Mouse (Mus musculus): Measurements from ENCODE around the gene D10Jhu81e. TPM values are rescaled to one million over a fixed set of nuclear protein-coding genes. Genes with fewer than 3 reads are reported as not detected.

D10Jhu81e gene
- polyA plus RNA-seq, 1 experiment from 2014 or later, result 34.2 TPM

Other genes with a start within 250 kb of the D10Jhu81e start
- gene Trpm2, start 199.2 kb downstream of the D10Jhu81e start, polyA plus RNA-seq (2015; fragmentation: Nextera tagmentation; extraction: Ambion mirVana), result 6.3 and 6.4 TPM in 2 replicates
- gene 1810043G02Rik, start 191.3 kb downstream of the D10Jhu81e start, polyA plus RNA-seq (2015; fragmentation: Nextera tagmentation; extraction: Ambion mirVana), result 47.9 and 48.1 TPM in 2 replicates
- gene Pfkl, start 159.7 kb downstream of the D10Jhu81e start, polyA plus RNA-seq (2015; fragmentation: Nextera tagmentation; extraction: Ambion mirVana), result 129 and 133 TPM in 2 replicates
- not detected in 2 replicates for gene Dnmt3l, start 127.8 kb downstream of the D10Jhu81e start, polyA plus RNA-seq (2015; fragmentation: Nextera tagmentation; extraction: Ambion mirVana)
- gene Aire, start 126.2 kb downstream of the D10Jhu81e start, polyA plus RNA-seq (2015; fragmentation: Nextera tagmentation; extraction: Ambion mirVana), result 0.11 and 0.19 TPM in 2 replicates
- 0.52 and 0.64 TPM in 2 replicates for gene Icosl, start 100.5 kb downstream of the D10Jhu81e start, polyA plus RNA-seq (2015; fragmentation: Nextera tagmentation; extraction: Ambion mirVana)
- 18.1 and 19.0 TPM in 2 replicates for gene Pwp2, start 15.4 kb upstream of the D10Jhu81e start, polyA plus RNA-seq (2015; fragmentation: Nextera tagmentation; extraction: Ambion mirVana)
- gene Trappc10, start 74.9 kb upstream of the D10Jhu81e start, polyA plus RNA-seq (2015; fragmentation: Nextera tagmentation; extraction: Ambion mirVana), result 22.4 and 27.1 TPM in 2 replicates
- gene Agpat3, start 182.7 kb upstream of the D10Jhu81e start, polyA plus RNA-seq (2015; fragmentation: Nextera tagmentation; extraction: Ambion mirVana), result 61.4 and 66.3 TPM in 2 replicates
- gene Rrp1, start 243.3 kb upstream of the D10Jhu81e start, polyA plus RNA-seq (2015; fragmentation: Nextera tagmentation; extraction: Ambion mirVana), result 406 and 431 TPM in 2 replicates

All from midbrain, embryonic 16.5 days (tissue).